Mouse (Mus musculus) R1 (cell line): ENCODE results near the gene Zfand3.
A peak's percentile ranks its signal among the peaks of the same experiment; 100 is the strongest.

Source experiments
- DNase-seq: peaks from one replicate; pipeline ENCODE4 v3.0.0-alpha.2; 2018; ENCODE audit warnings: low read depth, low spot score

Zfand3 gene

DNA sequence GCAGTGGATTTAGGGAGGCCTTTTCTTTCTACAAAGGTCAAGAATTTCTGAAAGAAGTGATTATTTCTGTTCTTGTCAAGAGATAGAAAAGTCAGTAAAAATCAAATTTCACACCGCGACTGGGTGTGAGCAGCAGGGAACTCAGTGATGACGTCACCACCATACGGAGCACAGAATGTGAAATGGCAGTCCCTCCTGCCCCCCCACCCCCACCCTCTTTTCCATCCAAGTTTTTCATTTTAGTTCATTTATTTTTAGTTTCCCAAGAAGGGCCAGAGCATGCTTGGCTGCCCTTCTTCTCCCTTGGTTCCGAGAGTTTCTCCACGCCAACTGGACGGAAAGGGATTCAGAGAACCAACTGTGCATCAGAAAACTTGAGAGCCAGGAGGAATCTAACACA is 6.8 kb upstream of the Zfand3 start:
- no peak for DNase-seq

DNA sequence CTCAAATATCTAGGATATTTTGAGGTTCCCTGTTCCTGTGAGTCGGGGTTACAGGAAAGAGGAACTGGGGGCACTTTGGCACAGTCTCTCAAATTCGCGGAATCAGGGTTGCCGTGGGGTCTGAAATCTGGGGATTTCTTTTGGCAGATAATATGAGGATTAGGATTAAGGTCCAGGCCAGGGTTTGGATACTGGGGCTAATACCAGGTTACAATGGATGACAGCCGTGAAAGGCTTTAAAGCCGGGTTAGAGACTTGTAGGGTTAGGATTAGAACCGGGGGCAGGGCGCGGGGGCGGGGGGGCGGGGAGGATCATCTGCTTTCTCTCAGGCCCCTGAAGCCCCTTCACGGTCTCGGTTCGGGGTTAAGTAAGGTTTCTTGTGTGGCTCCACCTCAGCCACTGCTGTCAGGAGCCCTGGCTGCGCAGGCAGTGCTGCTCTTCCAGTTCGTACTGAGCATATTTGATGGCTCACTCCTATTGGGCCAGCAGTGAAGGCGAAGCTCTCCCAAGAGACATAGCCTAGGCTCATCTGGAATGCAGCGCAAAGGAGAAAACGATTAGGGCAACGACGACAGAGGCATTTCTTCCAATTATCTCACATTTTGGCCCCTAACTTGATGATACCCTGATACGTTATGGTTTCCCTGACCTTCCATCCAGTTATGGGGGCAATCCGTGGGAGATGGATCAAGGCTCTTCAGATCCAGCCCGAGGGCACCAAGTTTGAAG is 5.8 kb upstream of the Zfand3 start:
- no peak for DNase-seq

DNA sequence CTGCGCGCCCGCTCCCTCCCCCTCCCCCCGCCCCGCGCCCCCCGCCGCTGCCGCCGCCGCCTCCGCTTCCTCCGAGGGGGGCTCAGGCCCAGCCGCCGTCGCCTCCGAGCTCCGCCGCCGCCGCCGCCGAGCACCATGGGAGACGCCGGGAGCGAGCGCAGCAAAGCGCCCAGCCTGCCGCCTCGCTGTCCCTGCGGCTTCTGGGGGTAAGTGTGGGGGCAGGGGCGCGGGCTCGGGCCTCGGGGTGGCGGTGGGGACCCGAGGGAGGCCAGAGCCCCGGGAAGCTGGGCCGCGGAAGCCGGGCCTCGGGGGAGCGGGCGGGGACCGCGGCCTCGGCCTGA is 540 bp downstream of the Zfand3 start:
- DNase-seq: no peak

DNA sequence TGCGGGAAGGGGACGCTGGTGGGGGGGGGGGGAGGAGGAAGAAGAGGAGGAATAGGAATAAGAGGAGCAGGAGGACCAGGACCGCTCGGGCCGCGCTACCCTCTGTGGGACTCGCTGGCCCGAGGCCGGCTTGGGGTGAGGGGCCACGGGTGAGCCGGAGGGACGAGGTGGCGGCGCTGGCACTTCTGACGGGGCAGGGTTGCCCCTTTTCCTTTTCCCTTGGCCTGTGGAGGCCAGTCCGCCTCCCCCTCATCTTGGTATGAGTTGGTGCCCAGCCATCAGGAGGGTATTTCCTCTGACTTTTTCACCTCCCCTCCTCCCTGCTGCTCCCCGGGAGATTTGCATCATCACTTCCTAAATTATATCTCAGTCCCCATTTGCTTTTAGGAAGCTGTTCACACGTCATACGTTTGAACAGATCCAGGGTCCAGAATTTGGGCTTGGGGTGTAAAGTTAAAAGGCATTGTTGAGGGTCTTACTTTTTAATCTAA is 963 bp downstream of the Zfand3 start:
- no peak for DNase-seq

DNA sequence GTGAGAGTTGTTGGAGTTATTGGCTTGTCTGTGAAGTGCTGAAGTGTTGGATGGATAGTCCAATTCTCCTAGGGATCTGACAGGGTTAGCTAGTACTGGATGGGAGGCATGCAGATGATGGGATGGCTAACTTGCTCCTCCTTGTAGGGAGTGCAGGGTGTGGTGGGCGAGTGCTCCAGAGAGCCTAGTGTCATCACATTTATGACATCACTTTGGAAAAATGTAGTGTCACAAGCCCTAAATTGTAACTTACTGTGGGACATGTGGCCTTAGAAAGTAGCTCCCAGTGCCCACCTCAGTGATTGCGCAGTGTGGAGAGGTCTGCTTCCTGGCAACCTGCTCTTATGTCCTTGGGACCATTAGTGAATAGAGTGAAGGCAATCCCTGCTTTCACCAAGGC is 2.3 kb downstream of the Zfand3 start:
- no peak for DNase-seq

DNA sequence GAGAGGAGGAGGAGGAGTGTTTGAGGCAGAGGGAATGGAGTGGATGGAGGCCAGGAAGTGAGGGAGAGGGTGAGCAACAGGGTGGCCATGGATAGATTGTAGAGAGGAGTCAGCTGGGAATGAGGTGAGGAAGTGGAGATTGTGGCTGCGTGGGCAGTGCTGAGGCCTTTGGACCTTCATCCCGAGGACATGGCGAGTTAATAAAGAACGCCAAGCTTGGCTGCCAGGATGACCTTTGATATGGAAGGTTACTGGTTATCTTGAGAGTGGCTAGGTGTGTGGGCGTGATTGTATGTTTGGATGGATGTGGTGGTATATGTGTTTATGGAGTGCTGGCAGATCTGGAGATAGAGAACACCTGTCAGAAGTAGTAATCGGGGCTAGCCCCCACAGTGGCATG is 3.4 kb downstream of the Zfand3 start:
- no peak for DNase-seq

DNA sequence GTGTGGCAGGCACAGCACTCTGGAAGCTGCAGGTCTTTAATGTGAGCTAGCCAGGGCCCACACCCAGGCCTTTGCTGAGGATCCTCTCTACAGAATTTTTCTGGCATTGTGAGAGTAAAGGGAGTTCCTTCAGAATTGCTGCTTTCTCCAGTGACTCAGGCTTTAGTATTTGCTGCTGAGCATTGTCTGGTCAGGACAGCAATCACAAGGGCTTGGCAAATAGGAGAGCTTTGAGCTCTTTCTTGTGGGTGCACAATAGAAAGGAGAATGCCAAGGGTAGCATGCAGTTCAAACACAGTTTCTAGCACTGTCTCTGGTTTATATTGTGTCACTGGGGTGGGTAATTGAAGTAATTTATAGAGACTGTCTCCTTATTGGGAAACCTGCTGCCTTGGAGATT is 3.9 kb downstream of the Zfand3 start:
- no peak for DNase-seq

DNA sequence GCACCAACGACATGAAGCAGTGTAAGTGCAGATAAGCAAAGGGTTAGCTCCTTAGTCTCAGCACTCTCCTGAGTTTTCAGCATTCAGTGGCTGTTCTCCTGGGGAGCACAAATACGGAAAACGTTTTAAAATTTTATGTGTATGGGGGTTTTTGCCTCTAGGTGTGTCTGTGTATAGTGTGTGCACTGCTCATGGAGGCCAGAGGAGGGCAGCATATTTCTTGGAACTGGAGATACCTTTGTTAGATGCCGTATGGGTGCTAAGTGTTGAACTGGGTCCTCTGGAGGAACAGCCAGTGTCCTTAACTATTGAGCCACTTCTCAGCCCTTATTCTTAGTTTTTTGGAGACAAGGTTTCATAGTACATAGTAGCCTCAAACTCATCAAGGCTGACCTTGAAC is 10.1 kb downstream of the Zfand3 start:
- DNase-seq: peak; percentile 68

DNA sequence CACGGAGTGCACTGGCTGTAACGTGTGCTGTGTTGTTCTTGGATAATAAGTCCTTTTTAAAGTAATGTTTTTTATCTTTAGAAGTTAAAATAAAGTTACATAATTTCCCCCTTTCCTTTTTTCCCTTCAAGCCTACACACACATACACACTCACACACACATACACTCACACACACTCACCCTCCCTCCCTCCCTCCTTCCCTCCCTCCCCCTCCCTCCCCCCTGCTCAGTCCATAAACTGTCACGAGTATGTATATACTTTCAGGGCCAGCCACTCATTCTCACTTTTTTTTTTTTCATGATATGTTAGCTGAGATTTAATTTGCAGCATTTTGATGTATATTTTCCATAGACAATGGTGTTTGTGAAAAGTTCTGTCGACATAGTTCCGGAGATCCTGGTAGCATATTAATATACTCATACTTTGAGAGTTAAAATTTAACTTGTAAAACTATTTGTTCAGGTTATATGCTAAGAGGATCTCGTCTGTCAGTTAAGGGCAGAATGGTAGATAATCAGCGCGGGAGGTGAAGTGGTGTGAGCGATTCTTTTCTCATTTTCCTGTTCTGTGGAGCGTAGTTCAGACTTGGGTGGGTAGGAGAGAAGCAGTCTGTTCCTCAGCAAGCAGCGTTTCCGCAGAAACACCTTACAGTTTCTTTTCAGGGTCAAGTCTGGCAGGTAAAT is 14.5 kb downstream of the Zfand3 start:
- no peak for DNase-seq

DNA sequence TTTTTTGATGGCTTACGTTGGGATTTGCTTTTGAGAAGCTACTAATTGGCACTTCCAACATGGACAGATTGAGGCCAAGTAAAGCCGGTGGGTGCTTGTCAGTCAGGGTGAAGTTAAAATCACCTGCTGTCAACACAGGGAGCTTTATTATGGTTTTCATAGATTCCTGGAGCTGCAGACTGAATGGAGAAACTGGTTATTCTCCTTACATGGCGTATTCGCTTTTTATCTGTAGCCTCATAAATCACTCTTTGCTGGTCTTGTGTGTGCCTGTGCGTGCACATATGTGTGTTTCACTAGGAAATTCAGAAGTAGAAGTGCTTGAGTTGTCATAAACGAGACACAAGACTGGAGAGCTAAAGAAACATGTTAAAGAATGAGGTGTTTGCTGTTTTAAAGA is 15.4 kb downstream of the Zfand3 start:
- no peak for DNase-seq

DNA sequence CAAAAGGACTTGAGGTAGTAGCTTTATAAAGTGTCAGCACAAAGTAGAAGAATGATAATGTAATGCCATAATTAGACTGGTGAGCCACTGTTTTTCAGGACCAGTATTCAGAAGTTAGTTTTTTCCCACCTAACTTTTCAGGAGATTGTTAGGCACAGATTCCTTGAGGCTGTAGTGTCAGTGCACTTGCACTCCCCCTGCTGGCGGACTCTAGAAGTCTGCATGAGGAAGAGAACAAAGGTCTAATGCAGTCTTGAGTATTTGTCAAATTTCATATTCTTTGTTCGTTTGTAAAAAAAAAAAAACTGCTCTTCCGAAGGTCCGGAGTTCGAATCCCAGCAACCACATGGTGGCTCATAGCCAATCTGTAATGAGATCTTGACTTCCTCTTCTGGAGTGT is 20.1 kb downstream of the Zfand3 start:
- peak; percentile 78 for DNase-seq

DNA sequence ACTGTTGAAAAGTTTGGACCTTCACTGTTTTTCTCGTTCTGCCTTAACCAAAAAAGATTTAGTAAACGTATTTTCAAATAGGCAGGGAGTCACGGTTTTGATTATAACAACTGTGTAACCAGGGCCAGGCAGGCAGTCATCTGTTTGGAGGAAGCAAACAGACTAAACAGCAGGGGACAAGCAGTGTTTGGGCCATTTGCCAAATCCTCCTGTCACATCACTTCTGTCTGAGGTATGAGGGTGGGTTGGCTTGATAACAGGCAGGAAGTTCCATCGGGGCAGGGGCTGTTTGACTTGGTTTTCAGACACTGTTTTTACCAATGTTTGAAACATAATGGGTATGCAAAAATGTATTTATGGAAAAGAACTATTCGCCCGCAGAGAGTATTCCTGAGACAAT is 22.1 kb downstream of the Zfand3 start:
- DNase-seq: no peak

DNA sequence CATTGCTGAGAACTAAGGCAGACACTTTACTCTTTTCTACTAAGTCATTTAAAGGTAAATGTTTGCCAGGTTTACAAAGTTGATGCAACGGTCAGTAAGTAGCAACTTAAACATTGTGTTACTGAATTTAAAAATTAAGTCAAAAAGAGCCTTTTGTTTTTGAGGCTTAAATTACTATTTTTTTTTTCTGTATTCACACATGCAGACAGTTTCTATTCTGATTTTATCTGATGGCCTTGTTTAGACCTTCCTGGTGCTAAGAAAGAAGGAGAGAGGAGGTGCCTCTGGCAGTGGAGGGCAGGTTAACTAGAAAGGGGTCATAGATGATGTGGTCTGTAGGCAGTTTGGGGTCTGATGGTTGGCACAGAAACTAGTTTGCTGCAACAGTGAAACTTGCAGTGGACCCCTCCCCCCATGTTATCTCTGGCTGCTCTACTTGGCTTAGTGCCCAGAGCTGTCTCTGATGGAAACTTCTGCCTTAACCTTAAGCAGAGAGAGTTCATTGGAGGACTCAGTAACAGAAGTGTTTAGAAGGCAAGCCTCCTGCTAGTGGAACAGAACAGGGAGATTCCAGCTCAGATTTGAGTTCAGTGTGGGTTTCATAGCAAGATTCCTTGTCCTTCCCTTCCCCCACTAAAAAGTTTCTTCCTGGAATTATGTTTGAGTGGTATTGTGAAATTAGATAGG is 23.0 kb downstream of the Zfand3 start:
- peak; percentile 10 for DNase-seq

DNA sequence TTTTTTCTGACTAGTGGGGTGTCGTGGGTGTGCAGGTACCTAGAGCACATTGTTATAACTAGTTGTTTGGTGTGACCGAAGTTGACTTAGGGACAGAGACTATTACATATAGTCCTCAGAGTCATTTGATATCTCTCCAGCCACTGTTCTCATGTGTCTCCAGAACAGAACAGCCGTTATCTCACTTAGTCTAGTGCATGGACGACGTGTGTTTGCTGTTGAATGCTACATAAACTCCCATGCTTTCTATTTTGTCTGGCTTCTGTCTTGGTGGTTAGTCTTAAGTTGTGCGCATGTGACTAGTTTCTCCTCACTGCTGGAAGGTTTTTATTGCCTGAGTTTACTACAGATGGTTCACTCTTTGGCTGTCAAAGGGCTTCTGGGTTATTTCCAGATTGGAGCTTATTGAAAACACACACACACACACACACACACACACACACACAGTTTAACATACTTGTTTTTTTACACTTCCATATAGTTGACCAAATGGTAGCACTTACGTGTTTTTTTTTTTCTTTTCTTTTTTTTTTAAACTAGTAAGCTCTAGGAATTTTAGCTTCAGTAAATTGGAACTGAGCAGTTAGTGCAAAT is 25.2 kb downstream of the Zfand3 start:
- no peak for DNase-seq

DNA sequence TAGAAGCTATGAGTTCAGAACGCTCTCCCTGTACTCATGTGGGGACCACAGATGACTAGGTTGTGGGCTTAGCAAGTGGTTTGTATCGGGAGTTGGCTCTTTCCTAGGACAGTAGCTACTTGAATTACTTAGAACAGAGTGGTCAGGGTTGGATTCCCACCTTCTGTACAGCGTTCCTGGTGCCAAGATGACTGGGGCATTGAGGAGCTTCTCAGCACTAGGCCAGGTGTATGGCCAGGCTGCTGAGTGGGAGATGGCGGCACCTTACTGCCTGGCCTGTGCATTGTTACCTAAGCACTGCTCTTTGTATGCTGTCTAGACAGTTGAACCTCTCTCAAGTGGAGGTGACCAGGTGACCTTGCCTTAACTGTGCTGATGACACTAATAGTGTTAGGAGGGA is 28.3 kb downstream of the Zfand3 start:
- no peak for DNase-seq

DNA sequence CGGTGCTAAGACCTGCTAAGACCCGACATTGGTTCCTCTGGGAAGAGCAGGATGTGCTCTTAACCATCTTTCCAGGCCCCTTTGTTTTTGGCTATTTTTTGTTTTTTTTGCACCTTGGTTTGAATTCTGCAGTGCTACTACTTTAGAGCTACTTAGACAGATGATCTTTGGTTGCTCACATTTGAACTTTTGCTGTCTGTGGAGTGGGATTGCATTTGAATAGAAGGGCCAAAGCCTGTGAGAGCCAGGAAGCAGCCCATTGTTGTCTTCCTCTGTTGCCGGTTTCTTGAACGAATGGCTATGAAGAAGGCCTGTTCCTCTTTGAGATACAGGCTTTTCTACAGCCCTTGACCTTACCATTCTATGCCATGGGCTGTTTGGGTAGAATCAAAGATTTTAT is 29.5 kb downstream of the Zfand3 start:
- peak; percentile 54 for DNase-seq

DNA sequence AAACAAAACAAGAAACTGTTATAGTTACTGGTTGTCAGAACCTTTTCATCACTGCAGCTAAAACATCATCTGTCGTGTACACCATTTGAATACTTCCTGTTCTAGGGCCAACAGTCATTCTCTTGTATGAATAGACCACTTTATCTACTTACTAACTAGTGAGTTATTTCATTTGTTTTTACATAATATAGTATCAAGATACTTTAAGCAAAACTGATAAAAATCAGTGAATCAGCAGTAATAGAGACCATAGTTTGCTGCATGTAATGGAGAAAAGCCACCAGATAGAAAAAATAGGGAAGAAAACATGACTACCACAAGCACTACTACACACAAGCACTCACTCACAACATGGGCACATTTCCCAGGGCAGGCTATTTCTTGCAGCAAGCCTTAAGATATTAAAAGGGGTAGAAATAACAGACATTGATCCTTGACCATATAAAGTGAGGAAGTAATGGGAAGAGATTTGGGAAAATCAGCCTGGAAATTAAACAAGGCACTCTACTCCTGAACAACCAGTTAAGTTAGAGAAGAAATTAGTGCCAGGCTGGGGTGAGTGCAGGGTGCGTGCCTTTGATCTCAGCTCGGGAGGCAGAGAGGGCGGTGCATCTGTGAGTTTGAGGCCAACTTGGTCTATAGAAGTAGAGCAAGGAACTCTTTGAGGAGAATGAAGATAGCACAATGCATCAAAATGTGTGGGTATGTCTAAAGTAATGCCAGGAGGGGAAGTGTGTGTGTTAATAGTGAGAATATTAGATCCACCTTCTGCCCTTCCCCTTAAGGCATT is 30.9 kb downstream of the Zfand3 start:
- DNase-seq: no peak

DNA sequence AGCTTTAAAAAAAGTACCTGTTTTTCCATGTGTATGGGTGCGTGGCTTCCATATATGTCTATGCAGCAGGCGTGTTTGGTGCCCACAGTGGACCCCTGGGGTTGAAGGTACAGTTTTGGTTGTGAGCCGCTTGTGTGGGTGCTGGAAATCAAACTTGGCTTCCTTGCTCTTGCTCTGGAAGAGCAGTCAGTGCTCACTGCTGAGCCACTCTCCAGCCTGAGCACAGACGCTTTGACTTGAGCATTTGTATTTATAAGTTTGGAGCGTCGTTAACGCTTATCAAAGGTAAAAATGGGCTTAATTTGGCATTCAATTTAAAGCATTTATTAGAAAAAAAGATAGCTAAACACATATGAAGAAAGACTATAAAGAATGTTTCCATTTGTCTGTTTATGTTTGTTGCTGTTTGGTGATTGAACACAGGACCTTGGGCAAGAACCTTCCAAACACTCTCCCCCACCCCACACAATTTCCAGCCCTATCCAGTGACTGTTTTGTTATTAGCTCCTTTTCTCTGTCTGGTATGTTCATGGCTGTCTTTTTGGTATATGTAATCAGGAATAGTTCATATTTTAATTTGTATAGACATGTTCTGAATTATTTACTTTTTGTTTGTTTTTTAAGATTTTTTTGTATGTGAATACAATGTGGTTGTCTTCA is 38.8 kb downstream of the Zfand3 start:
- DNase-seq: no peak

DNA sequence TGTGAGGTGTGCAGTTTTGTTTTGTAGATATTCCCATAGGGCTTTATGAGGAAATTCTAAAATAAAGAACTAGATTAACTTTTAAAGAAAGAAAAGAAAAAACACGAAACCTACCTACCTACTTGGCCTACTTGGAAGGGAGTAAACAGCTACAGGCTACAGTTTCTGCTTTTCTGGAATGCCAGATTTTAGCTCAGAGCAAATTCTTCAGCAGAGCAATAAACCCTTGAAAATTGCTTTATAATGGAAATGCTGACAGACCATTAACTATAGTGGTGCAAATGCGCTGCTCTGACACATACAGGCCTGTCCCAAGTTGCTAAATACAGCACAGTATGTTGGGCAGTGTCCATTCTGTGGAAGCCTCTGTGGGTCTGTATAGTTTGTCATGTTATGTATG is 40.6 kb downstream of the Zfand3 start:
- DNase-seq: no peak

DNA sequence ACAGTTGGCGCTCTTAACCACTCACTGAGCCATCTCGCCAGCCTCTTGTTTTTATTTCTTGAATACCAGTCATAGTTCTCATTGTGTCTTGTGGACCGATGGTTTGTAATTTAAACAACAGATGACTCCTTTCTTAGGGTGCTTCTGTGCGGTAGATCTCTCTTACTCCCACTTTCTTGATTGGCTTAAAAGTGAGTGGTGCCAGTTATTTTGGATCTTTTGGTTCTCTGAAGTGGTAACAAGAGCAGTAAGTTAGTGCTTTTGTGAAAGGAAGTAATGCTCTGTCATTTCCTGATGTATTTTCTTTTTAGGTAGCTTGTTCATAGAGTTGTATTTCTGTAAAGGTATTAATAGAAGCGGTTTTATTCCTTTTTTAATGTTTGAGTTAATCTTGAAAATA is 42.1 kb downstream of the Zfand3 start:
- DNase-seq: no peak
